Mouse (Mus musculus): ENCODE data around the gene Serinc3.
"Not testable (repeated sequence)": the region's sequence is repeated elsewhere in the genome, so short reads cannot be mapped to it uniquely, and the experiment has no call there.

Gene Serinc3

DNA sequence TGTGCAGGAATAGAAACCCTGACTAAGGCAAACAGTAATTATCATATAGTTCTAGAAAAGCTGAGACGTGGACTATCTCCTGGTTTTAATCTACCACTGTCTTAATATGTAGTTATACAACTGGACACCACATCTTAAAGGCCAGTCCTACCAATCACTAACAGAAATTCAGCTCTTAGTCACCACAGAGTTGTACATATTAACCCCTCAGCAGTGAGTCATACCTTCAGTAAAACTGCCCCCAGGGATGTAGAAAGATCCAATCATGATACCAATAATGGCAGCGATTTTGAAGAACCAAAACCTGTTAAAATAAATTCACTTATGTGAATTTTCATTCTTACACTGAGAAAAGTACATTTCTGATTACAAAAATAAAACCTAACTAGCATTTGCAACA, 10.7 kb downstream of the Serinc3 start:
- DNase-seq (ENCODE audit: extremely low read depth, low read depth, low spot score), result no peak

- no peak for DNase-seq (ENCODE audit: extremely low read depth, low read depth, low spot score)
These were observed 13.2 kb downstream of the Serinc3 start for GRCm38 (mm10) chr2:163631715-163632114.

DNA sequence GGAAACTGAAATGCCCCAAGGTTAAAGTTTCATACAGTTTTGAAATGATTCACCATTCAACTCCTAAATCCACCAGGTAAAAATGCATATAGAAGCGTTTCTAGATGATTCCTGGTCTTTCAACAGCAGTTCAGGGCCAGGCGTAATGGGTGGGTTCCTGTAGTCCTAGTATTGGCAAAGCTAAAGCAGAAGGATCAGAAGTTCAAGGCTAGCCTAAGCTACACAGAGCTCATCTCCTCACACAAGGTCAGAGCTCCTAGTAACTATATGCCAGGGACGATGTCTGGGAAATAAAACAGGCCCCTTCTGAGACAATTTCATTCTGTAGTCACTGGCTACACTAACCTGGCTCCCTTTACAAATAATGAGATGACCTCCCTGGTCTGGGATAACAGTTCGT, 13.7 kb downstream of the Serinc3 start:
- no peak for DNase-seq (ENCODE audit: extremely low read depth, low read depth, low spot score)

GRCm38 (mm10) chr2:163621401-163621800, 23.5 kb downstream of the Serinc3 start:
- not testable (repeated sequence) for DNase-seq (ENCODE audit: extremely low read depth, low read depth, low spot score)

- DNase-seq (ENCODE audit: extremely low read depth, low read depth, low spot score), result peak; percentile 74
These were observed 24.5 kb downstream of the Serinc3 start for GRCm38 (mm10) chr2:163620451-163620850.

- no peak for DNase-seq (ENCODE audit: extremely low read depth, low read depth, low spot score)
These were observed 27.1 kb downstream of the Serinc3 start for GRCm38 (mm10) chr2:163617874-163618273.

DNA sequence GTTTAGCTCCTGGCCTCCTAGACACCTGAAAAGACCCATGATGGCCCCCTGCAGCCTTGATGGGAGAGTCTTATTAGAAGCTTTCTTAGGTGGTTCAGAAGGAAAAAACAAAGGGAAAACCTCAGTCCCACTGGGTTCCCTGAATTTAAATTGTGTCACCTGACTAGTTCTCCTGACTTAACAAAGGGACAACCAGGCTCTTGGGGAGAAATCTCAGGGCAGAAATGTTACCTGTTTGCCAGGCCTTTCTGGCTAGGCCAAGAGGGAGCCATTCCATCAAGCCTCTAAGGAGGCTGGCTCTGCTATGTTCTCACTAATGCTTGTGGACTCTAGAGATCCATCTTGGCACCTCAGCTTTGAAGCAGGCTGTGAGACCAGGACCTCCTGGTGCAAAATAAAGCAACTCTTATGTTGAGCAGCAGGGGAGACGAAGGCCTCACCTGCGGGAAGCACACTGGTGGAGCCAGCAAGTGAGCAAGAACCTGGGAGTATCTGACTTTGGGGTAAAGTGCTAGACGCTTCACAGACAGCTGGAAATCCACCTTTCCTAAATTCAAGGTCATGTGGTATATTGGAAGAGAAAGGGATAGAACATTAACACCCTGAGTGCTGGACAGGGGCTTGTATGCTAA, 27.6 kb downstream of the Serinc3 start:
- DNase-seq (ENCODE audit: extremely low read depth, low read depth, low spot score), result no peak

- DNase-seq (ENCODE audit: extremely low read depth, low read depth, low spot score), result no peak
These were observed 28.2 kb downstream of the Serinc3 start for GRCm38 (mm10) chr2:163616652-163617227.

DNA sequence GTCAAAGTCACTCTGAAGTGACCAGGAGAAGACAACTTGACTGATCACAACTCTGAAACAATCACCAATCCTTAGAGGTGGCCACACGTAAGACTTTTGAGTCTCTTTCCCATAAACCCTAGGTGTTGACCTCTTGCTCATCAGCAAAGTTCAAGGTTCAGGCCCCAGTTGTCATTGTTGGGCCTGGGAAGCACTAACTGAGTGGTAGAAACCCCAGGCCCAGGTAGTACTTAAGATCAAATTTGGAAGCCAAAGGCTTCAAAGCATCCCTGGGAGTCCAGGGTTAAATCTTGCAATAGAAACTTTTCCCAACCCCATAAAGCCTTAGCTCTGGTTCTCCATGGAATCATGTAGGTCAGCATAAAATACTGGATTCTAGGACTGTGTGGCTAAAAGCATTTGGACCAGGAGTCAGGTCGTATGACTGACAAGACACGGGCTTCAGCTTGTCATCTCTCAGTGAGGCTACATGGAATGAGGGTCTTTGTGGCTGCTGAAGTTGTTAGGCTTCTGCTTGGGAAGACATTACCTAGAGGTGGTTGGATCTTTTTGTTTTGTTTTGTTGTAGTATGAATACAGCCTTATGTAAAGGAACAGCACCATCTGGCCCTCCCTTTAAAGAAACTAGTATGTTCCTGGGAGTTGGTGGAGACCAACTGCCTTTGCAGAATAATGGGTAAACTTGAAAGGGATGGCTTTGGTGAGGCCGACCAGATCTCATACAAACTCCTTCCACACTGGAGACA, 28.9 kb downstream of the Serinc3 start:
- DNase-seq (ENCODE audit: extremely low read depth, low read depth, low spot score), result no peak

DNA sequence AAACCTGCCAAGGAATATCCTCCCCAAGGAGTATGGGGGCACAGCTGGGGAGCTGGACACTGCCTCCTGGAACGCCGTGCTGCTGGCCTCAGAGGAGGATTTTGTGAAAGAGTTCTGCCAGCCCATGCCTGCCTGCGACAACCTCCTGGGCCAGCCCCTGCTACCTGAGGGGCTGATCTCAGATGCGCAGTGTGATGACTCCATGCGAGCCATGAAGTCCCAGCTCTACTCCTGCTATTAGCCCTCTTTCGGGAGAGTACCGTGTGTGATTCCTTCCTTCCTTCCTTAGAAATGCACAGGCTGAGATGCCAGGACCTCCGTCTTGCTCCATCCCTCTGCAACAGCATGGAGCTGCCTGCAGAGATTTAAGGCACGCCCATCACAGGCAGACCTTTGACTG, 29.5 kb downstream of the Serinc3 start:
- DNase-seq (ENCODE audit: extremely low read depth, low read depth, low spot score), result no peak

- DNase-seq (ENCODE audit: extremely low read depth, low read depth, low spot score), result no peak
These were observed 30.9 kb downstream of the Serinc3 start for GRCm38 (mm10) chr2:163613990-163614389.

- no peak for DNase-seq (ENCODE audit: extremely low read depth, low read depth, low spot score)
These were observed 31.7 kb downstream of the Serinc3 start for GRCm38 (mm10) chr2:163613206-163613605.

GRCm38 (mm10) chr2:163611176-163611575, 33.8 kb downstream of the Serinc3 start:
- no peak for DNase-seq (ENCODE audit: extremely low read depth, low read depth, low spot score)

DNA sequence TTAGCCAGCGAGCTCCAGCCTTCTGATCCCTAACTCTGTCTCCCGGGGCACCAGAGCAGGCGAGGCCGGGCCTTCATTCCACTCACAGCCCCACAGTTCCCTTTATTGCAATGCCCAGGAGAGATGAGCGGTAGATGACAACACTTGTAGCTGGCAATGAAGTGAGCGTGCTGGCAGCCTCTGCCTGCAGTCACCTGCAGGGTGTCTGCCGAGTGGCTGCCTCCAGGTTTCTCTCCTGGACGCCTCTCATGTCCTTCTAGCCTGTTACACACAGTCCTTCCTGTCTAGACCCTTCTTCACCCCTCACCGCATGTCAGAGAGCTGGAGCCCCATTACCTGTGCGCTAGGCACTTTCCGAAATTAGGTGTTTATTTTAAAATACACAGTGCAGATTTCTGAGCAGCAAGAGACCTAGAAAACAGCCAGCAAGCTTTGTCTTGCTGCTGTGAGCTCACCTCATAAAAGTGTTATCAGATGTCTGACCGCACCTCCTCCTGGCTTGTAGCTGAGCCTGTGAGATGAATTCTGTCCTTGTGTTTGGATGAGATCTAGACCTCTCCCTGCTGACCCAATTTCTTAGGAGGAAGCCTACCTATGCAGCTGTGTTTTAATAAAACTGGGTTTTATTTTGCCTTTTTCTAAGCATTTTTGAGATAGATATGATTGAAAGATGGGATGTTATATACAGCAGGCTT, 35.5 kb downstream of the Serinc3 start:
- DNase-seq (ENCODE audit: extremely low read depth, low read depth, low spot score), result no peak

- DNase-seq (ENCODE audit: extremely low read depth, low read depth, low spot score), result no peak
These were observed 36.9 kb downstream of the Serinc3 start for GRCm38 (mm10) chr2:163608008-163608407.

- no peak for DNase-seq (ENCODE audit: extremely low read depth, low read depth, low spot score)
These were observed 38.8 kb downstream of the Serinc3 start for GRCm38 (mm10) chr2:163606161-163606560.

DNA sequence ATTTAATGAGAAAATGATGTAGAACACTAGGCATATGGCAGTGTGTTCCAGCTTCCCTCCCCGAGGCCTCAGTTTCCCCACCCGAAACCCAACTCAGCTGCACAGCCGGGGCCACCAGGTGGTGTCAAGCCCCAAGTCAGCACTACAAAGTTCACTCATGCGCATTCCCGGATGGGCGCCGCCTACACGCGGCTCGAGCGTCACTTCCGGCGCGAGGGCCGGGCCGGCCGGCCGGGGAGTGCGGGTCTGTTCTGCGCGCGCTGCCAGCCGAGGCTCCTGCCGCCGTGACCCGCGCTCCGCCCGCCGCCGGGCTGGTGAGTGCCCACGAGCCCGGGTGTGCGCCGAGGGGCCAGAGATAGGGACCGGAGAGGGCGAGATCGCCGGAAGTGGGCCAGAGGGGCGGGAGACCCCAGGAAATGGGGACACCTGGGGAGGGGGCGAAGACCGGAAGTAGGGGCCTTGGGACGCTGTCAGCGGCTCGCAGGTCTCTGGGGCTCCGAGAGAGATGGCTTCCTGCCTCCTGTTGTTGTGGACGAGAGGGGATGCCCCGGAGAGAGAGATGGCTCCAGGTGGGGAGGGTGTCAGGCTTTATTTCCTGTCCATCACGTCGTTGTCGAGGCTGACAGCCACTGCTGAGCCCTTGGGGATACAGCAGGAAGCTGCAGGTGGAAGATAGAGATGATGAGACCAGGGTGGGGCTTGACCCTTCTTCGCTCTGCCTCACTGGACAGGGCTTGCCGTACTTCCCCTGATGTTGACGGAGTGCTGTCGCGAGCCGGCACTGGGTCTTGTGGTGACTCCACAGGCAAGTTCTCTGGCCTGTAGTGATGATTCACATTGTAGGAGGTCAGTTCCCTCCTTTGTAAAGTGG, 42.6 kb downstream of the Serinc3 start, which contains the start of gene Ttpal:
TSS of gene Ttpal (plus strand) at position 214 of the 871 bp plus-strand sequence.
- no peak for DNase-seq (ENCODE audit: extremely low read depth, low read depth, low spot score)

DNA sequence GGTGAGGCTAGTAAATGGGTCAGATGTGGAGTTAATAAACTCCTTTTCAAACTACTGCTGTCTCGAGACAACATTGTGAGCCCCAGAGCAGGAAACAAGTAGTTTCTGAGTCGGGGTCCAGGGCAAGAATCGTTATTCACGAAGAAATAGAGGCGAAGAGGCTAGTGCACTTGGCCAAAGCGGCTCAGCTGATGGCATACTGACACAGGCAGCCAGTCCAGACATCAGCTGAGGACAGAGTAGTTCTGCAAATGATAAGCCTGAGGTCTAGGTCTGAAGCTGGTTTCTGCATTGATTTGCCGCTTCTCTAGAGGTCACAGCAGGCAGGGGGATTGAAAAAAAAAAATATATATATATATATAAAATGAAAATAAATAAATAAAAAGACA, 43.2 kb downstream of the Serinc3 start:
- no peak for DNase-seq (ENCODE audit: extremely low read depth, low read depth, low spot score)

GRCm38 (mm10) chr2:163601066-163601465, 43.9 kb downstream of the Serinc3 start:
- no peak for DNase-seq (ENCODE audit: extremely low read depth, low read depth, low spot score)

DNA sequence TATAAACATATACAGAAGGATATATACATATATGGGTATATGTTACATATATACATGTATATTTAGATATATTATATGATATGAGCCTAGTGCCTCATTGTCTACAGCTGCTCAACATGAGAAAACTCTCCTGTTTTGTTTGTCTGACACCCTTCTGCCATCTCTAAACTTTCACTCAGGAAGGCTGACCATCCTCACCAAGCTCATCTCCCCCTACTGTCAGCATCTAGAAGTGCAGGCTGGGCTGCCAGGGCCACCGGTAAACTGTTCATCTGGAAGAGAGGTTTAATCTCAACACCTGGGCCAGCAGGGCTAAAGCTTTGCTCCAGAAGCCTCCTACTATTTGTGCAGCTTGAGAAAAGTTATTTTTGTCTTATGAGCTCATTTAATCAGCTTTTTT, 45.7 kb downstream of the Serinc3 start:
- DNase-seq (ENCODE audit: extremely low read depth, low read depth, low spot score), result no peak

DNA sequence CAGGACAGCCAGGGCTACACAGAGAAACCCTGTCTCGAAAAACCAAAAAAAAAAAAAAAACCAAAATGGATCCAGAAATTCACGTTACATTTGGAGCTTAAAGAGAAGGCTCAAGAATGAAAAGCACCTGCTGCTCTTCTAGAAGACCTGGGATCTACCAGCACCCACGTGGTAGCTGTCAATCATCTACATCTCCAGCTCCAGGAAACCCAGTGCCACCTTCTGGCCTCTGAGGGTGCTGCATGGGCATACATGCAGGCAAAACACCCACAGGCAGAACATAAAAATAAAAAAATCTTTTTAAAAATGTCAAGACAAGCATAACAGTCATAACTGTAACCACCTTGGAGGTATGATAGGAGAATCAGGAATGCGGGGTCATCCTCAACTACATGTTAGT, 47.3 kb downstream of the Serinc3 start:
- no peak for DNase-seq (ENCODE audit: extremely low read depth, low read depth, low spot score)

Measured in fat pad, adult 2 months (tissue).